Mouse (Mus musculus): ENCODE measurements around the gene Zbtb46.

Gene Zbtb46

DNA sequence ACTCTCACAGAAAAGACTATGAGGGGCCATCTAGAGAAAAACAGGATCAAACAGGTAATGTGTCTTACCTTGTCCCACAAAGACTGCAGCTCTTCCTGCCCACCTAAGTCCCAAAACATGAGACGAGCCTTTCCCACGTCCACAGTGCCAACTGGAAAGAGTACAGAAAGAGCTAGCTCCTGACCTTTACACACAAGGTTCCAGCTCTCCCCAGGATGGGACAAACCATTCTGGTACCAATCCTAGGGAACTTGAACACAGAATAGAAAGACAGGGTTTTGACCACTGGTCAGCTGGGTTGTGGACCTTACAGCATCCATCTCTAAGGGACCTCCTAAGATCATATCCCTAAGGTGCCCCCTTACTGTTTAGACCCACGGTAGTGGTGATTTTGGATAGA, 95.3 kb downstream of the Zbtb46 start:
- no peak for DNase-seq (ENCODE audit: low spot score)

DNA sequence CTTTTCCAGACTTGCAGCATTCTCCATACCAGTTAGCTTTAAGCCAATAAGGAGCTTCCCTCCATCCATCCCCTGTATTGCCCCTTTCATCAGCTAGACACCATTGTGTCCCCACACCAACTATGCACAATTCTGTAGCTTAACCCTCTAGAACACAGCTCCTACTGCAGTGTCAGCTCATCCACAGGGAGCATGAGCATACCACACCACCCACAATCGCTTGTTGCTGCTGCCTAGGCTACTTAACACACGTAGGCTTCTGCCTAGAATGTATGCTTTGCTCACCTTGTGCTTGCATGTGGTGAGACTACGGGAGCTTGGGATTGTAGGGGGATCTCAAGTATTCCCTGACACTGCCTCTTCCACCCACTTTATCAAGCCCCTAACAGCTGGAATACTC, 102.4 kb downstream of the Zbtb46 start:
- DNase-seq (ENCODE audit: low spot score), result no peak

DNA sequence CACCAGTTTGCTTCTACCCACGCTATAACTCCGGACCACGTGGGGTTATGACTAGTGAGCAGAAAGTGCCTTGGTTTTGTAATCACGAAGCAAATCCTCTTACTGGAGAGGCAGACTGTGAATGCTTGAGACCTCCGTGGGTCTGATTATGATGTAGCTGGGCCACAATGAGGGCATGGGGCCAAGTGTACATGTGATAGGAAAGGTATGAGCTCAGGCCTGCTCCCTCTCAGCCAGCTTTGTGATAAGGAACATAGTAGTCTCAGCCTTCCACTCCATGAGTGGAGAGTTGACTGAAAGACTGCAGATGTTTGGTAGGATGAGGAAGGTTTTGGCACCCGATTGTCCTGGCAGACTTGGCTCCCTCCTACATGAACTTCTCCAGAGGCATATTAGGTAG, 116.5 kb downstream of the Zbtb46 start:
- no peak for DNase-seq (ENCODE audit: low spot score)

DNA sequence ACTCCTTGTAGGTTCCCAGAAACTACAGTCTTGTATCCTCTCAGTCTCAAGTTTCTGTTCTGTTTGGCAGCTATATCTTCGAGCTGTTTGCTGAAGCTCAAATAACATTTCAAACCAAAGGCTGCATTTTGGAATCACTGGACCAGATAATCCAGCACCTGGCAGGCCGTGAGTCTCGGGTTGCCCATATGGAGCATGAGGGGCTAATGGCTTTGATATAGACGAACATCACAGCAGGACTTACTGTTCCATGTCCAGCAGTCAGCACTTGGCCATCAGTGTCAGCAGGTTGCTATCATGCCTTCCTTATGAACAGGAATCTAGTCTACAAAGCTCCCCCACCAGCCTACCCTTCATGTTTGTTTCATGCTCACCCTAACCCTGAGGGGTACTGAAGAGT, 118.8 kb downstream of the Zbtb46 start:
- DNase-seq (ENCODE audit: low spot score), result no peak
